Mouse (Mus musculus): ENCODE measurements around the gene Trim34b.

DNA sequence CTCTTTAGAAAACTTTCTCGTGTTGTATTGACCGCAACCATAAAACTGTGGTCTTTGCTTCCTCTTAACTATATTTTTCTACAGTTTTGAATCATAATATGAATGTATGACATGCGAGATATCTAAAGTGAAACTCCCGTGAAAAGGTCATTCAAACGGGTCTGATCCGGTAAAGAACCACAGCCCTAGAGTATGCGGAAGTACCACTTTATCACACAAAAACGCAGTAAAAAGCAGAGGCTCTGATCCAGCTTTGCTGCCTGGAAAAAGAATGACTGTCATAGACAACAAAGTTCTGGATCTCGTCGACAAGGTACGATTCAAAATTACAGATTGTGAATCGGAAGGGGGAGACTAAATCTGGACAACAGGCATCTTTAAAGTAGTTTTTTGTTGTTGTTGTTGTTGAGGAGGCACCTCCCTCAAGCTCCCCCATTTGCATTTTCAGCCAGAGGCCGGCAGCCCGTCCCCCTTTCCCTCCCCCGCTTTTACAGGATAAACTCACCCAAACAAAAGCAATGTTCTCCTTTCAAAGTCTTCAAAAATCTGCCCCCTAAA lies 14.4 kb upstream of the Trim34b start:
- TF ChIP-seq USF1 (IDR thresholded peaks at IDR 0.05; ENCODE audit: low read depth) (no peak), CTCF (IDR thresholded peaks at IDR 0.05; ENCODE audit: control insufficient read depth, insufficient read depth, insufficient read length) (no peak), MAX (IDR thresholded peaks at IDR 0.05) (no peak), MYOG (IDR thresholded peaks at IDR 0.05; ENCODE audit: control insufficient read depth, extremely low read depth, insufficient read length) (no peak), MYOD1 (IDR thresholded peaks at IDR 0.05; ENCODE audit: control insufficient read depth, insufficient read length, low read depth) (no peak)

Measured in C2C12 (cell line).